ENCODE assay signal across 8 mouse cellular contexts in genomic region chr5:121833572-121834240, GRCm38 (mm10). TPM values are rescaled to one million over a fixed set of nuclear protein-coding genes. Genes with fewer than 3 reads are reported as not detected.
DNase-seq lines count a peak whose midpoint lies in the region; ATAC-seq and TF ChIP-seq lines count a peak whose summit lies in the region.

No protein-coding gene starts in this region.

- H3K9me3 ChIP-seq in midbrain, embryonic 13.5 days = no peaks in the 10 kb centered on the region
- H3K9me3 ChIP-seq in midbrain, embryonic 14.5 days (ENCODE audit: control insufficient read depth, low read length) = no peaks in the 10 kb centered on the region

- ATAC-seq in midbrain, embryonic 13.5 days = no peak
- no peak for ATAC-seq in midbrain, embryonic 14.5 days (ENCODE audit: low FRiP score, low TSS enrichment)
- peak; percentile 20 for ATAC-seq in granulocyte monocyte progenitor cell, adult 5-6 weeks (replicated peaks; ENCODE audit: poor library complexity, severe bottlenecking)
- no peak for ATAC-seq in erythroid progenitor cell, adult 5-6 weeks (replicated peaks; ENCODE audit: low FRiP score, poor library complexity, severe bottlenecking)

- H3K9ac ChIP-seq in midbrain, embryonic 13.5 days (replicated peaks) = peak overlapping the region; percentile 29; the same call in 1 of the 2 replicates
- H3K9ac ChIP-seq in midbrain, embryonic 14.5 days (replicated peaks; ENCODE audit: low read length) = no peak overlapping the region

- no peak for DNase-seq in midbrain, embryonic 14.5 days
- DNase-seq in kidney, adult 11 months = peak; percentile 88
- DNase-seq in lung, adult 2 months = no peak
- DNase-seq in spleen, postnatal 10 days (ENCODE audit: low spot score in 2 of 2) = peak; percentile 59 to 85
- DNase-seq in right cerebral cortex, postnatal 4 days = no peak

- H3K4me2 ChIP-seq in midbrain, embryonic 13.5 days (replicated peaks) = peak overlapping the region; percentile 2; the same call in 1 of the 2 replicates
- H3K4me2 ChIP-seq in midbrain, embryonic 14.5 days (ENCODE audit: low read length) = no peak overlapping the region

- 0 out of 2 replicates have a peak overlapping the region, but pooled peaks have one; percentile 2 for H3K4me3 ChIP-seq in midbrain, embryonic 13.5 days (replicated peaks)
- no peak overlapping the region for H3K4me3 ChIP-seq in midbrain, embryonic 14.5 days (replicated peaks; ENCODE audit: low read depth, low read length)
- peak overlapping the region; percentile 33 for H3K4me3 ChIP-seq in lung, adult 2 months (replicated peaks; ENCODE audit: extremely low read depth, low read depth, low read length)

- no peak overlapping the region for H3K27ac ChIP-seq in midbrain, embryonic 13.5 days
- no peak overlapping the region for H3K27ac ChIP-seq in midbrain, embryonic 14.5 days (replicated peaks; ENCODE audit: low read depth, low read length)

- whole genome bisulfite sequencing in midbrain, embryonic 13.5 days = 50% methylated on average over 10 of the region's 10 CpGs
- 48% methylated on average over 10 of the region's 10 CpGs for WGBS in midbrain, embryonic 14.5 days
- 25% methylated on average over 10 of the region's 10 CpGs for WGBS in lung, adult 2 months

- no peak for TF ChIP-seq CTCF in lung, adult 2 months (IDR thresholded peaks at IDR 0.05; ENCODE audit: insufficient read depth, low read length)

- H3K4me1 ChIP-seq in midbrain, embryonic 13.5 days (replicated peaks) = peaks cover 54% of the 10 kb centered on the region
- peaks cover 33% of the 10 kb centered on the region for H3K4me1 ChIP-seq in midbrain, embryonic 14.5 days (ENCODE audit: control insufficient read depth, insufficient read depth, low read length)
- H3K4me1 ChIP-seq in lung, adult 2 months (ENCODE audit: control insufficient read depth, insufficient read depth, low read length) = peaks cover 31% of the 10 kb centered on the region

- H3K27me3 ChIP-seq in midbrain, embryonic 13.5 days = peaks cover 58% of the 10 kb centered on the region
- H3K27me3 ChIP-seq in midbrain, embryonic 14.5 days (ENCODE audit: control insufficient read depth, insufficient read depth, low read length) = peaks cover 41% of the 10 kb centered on the region

- TF ChIP-seq POLR2A in lung, adult 2 months (IDR thresholded peaks at IDR 0.05; ENCODE audit: borderline replicate concordance, extremely low read depth, low read depth, low read length) = no peak

- H3K36me3 ChIP-seq in midbrain, embryonic 13.5 days = no peaks in the 10 kb centered on the region
- H3K36me3 ChIP-seq in midbrain, embryonic 14.5 days (ENCODE audit: control insufficient read depth, insufficient read depth, low read length) = no peaks in the 10 kb centered on the region

RNA-seq across cellular contexts. Expression of gene Sh2b3, which starts 3.7 kb away (rescaled TPM):
- polyA plus RNA-seq in midbrain, embryonic 13.5 days (2015; fragmentation: Nextera tagmentation; extraction: Ambion mirVana) = 5.3 and 6.0 TPM in 2 replicates
- 6.1 and 7.8 TPM in 2 replicates for polyA plus RNA-seq in midbrain, embryonic 14.5 days (2014; fragmentation: Nextera tagmentation; extraction: Ambion mirVana)
- 31.5 and 32.8 TPM in 2 replicates for total RNA-seq in granulocyte monocyte progenitor cell, adult 5-6 weeks (2014; fragmentation: Nextera tagmentation)
- 11.9 and 12.5 TPM in 2 replicates for total RNA-seq in granulocyte monocyte progenitor cell, adult 5-6 weeks (2017)
- 58.8 and 106 TPM in 2 replicates for polyA plus RNA-seq in lung, adult 2 months (2012; rRNA removed)
- total RNA-seq in erythroid progenitor cell, adult 5-6 weeks (2015; ENCODE audit: low replicate concordance) = 12.2 and 14.1 TPM in 2 replicates
- total RNA-seq in erythroid progenitor cell, adult 5-6 weeks (2017; ENCODE audit: low replicate concordance) = 4.4 and 4.6 TPM in 2 replicates

RNA-seq across cellular contexts. Expression of gene Pheta1, which starts 15.1 kb away (rescaled TPM):
- 52.3 and 56.8 TPM in 2 replicates for polyA plus RNA-seq in midbrain, embryonic 13.5 days (2015; fragmentation: Nextera tagmentation; extraction: Ambion mirVana)
- 36.8 and 40.1 TPM in 2 replicates for polyA plus RNA-seq in midbrain, embryonic 14.5 days (2014; fragmentation: Nextera tagmentation; extraction: Ambion mirVana)
- total RNA-seq in granulocyte monocyte progenitor cell, adult 5-6 weeks (2014; fragmentation: Nextera tagmentation) = 0.62 and 2.6 TPM in 2 replicates
- 1.1 and 2.2 TPM in 2 replicates for total RNA-seq in granulocyte monocyte progenitor cell, adult 5-6 weeks (2017)
- 20.4 and 25.3 TPM in 2 replicates for polyA plus RNA-seq in lung, adult 2 months (2012; rRNA removed)
- total RNA-seq in erythroid progenitor cell, adult 5-6 weeks (2015; ENCODE audit: low replicate concordance) = not detected in 2 replicates
- total RNA-seq in erythroid progenitor cell, adult 5-6 weeks (2017; ENCODE audit: low replicate concordance) = 0.13 TPM in 1 of 2 replicates, not detected in the other

Comparison
In these comparisons a context has a peak if more than half of its experiments do, and no peak if none do; other contexts are left out.
1. DNase-seq: peak in kidney, adult 11 months (single experiment) and spleen, postnatal 10 days (2 of 2); none in midbrain, embryonic 14.5 days (single experiment), lung, adult 2 months (single experiment) and right cerebral cortex, postnatal 4 days (single experiment).